Mouse (Mus musculus): ENCODE measurements at regions not wholly inside any gene's neighbourhood (a gene's known extent, or its start where the extent isn't known, plus 50 kb on each side); places are given as distances from the start of the nearest gene placed in this dataset.

- TF ChIP-seq CTCF (IDR thresholded peaks at IDR 0.05 in 2 of 3, conservative IDR thresholded peaks at IDR 0.05 in 1 of 3; ENCODE audit: control insufficient read depth in 1 of 3, insufficient read depth in 1 of 3, low read depth in 2 of 3, low read length in 3 of 3, poor library complexity in 1 of 3, severe bottlenecking in 1 of 3), result no peak
- TF ChIP-seq POLR2A (IDR thresholded peaks at IDR 0.05; ENCODE audit: control insufficient read depth in 1 of 2, insufficient read depth in 1 of 2, low read depth in 1 of 2, low read length in 2 of 2, poor library complexity in 1 of 2), result no peak
- TF ChIP-seq E2F4 (IDR thresholded peaks at IDR 0.05; ENCODE audit: borderline replicate concordance, low read depth, low read length), result no peak
- TF ChIP-seq MAX (IDR thresholded peaks at IDR 0.05; ENCODE audit: low read length), result no peak
- TF ChIP-seq MYC (IDR thresholded peaks at IDR 0.05; ENCODE audit: low read depth, low read length), result no peak
- TF ChIP-seq ZC3H11A (IDR thresholded peaks at IDR 0.05; ENCODE audit: low read depth, low read length), result no peak
- no peak for TF ChIP-seq TAL1 (IDR thresholded peaks at IDR 0.05; ENCODE audit: low read length)
- no peak for TF ChIP-seq ELF1 (IDR thresholded peaks at IDR 0.05; ENCODE audit: low read depth, low read length)
- no peak for TF ChIP-seq NRF1 (IDR thresholded peaks at IDR 0.05; ENCODE audit: insufficient read depth, low read depth, low read length, poor library complexity, severe bottlenecking)
- no peak for TF ChIP-seq POLR2AphosphoS2 (IDR thresholded peaks at IDR 0.05; ENCODE audit: low read length)
Observed at GRCm38 (mm10) chr10:109117143-109117542, 106.4 kb upstream of the Syt1 start.

Data from MEL (cell line).